20 mouse cellular contexts compared by ENCODE assay signal in the genomic region with DNA sequence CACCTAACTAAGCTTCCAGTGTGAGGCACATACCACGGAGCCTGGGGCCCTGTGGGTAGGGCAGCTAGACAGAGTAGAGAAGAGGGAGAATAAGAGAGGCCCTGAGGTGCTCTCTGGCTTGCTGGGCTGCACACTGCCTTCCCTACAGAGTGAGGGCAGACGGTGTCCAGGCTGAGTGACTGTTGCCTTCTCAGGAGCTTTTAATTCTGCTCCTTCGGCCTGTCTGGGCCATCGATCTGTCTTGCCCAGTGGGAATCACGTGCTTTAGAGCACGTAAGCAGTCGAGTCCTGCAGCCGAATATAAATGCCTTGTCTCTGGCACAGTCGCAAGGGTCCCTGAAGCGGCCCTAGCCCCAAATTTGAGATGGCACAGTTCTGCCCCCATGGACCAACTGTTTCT. TPM values are rescaled to one million over a fixed set of nuclear protein-coding genes. Genes with fewer than 3 reads are reported as not detected.
A peak's percentile ranks its signal among the peaks of the same experiment; 100 is the strongest.
DNase-seq lines count a peak whose midpoint lies in the region; ATAC-seq and TF ChIP-seq lines count a peak whose summit lies in the region.
"Had no signal": no experiment of that assay in that cellular context is flagged by ENCODE, and none has a peak within 500 bp of the region (broad histone marks: within the 10 kb centered on the region; RNA-seq: fewer than 3 reads in every experiment).

No protein-coding gene starts in this region.

- TF ChIP-seq CTCF in lung, postnatal 0 days (IDR thresholded peaks at IDR 0.05), result no peak

- H3K9ac ChIP-seq in hindbrain, embryonic 13.5 days, result 0 out of 2 replicates have a peak overlapping the region, but pooled peaks have one; percentile 13
- no peak overlapping the region; the same call in 1 of the 2 replicates for H3K9ac ChIP-seq in midbrain, embryonic 15.5 days
- no peak overlapping the region for H3K9ac ChIP-seq in lung, postnatal 0 days (replicated peaks; ENCODE audit: low read depth)
- H3K9ac ChIP-seq: embryonic facial prominence, embryonic 15.5 days; liver, postnatal 0 days had no signal

- TF ChIP-seq EP300 in lung, postnatal 0 days (IDR thresholded peaks at IDR 0.05), result no peak

- 56% methylated on average over 10 of the region's 10 CpGs for WGBS in hindbrain, embryonic 13.5 days
- 55% methylated on average over 10 of the region's 10 CpGs for WGBS in midbrain, embryonic 15.5 days
- 73% methylated on average over 10 of the region's 10 CpGs for WGBS in lung, postnatal 0 days

- peaks cover 22% of the 10 kb centered on the region for H3K27me3 ChIP-seq in hindbrain, embryonic 13.5 days
- 0 out of 2 replicates have a peak, but pooled peaks cover 4% of the 10 kb centered on the region for H3K27me3 ChIP-seq in midbrain, embryonic 15.5 days (replicated peaks)
- H3K27me3 ChIP-seq in lung, postnatal 0 days (replicated peaks; ENCODE audit: insufficient read depth, low read length), result peaks cover 43% of the 10 kb centered on the region

- no peak overlapping the region for H3K4me3 ChIP-seq in hindbrain, embryonic 13.5 days
- H3K4me3 ChIP-seq in midbrain, embryonic 15.5 days, result no peak overlapping the region
- no peak overlapping the region for H3K4me3 ChIP-seq in lung, postnatal 0 days (ENCODE audit: low read depth, low read length)
- H3K4me3 ChIP-seq: embryonic facial prominence, embryonic 15.5 days had no signal

- H3K4me2 ChIP-seq in hindbrain, embryonic 13.5 days, result peak overlapping the region; percentile 88; the same call in 1 of the 2 replicates
- H3K4me2 ChIP-seq in midbrain, embryonic 15.5 days, result no peak overlapping the region
- H3K4me2 ChIP-seq in lung, postnatal 0 days (replicated peaks; ENCODE audit: low read depth, low read length), result no peak overlapping the region
- H3K4me2 ChIP-seq: embryonic facial prominence, embryonic 15.5 days had no signal

- no peak for ATAC-seq in hindbrain, embryonic 13.5 days (ENCODE audit: low FRiP score)
- no peak for ATAC-seq in midbrain, embryonic 15.5 days (replicated peaks)
- ATAC-seq in lung, postnatal 0 days, result no peak
- ATAC-seq: activated CD4-positive, CD25-positive, alpha-beta regulatory T cell, adult 4 months; CD4-positive, CD25-positive, alpha-beta regulatory T cell, adult 4 months; inflammation-experienced regulatory T-cells, adult 6 months; liver, postnatal 0 days; Patski had no signal

- H3K4me1 ChIP-seq in hindbrain, embryonic 13.5 days (replicated peaks), result peaks cover 49% of the 10 kb centered on the region
- H3K4me1 ChIP-seq in midbrain, embryonic 15.5 days, result peaks cover 44% of the 10 kb centered on the region
- no peaks in the 10 kb centered on the region for H3K4me1 ChIP-seq in lung, postnatal 0 days (ENCODE audit: insufficient read depth, low read depth, low read length)

- H3K36me3 ChIP-seq in hindbrain, embryonic 13.5 days, result no peaks in the 10 kb centered on the region
- no peaks in the 10 kb centered on the region for H3K36me3 ChIP-seq in midbrain, embryonic 15.5 days (replicated peaks)
- no peaks in the 10 kb centered on the region for H3K36me3 ChIP-seq in lung, postnatal 0 days (ENCODE audit: insufficient read depth, low read length)
- H3K36me3 ChIP-seq: embryonic facial prominence, embryonic 15.5 days; limb, embryonic 10.5 days had no signal

- H3K9me3 ChIP-seq in hindbrain, embryonic 13.5 days, result no peaks in the 10 kb centered on the region
- no peaks in the 10 kb centered on the region for H3K9me3 ChIP-seq in midbrain, embryonic 15.5 days
- no peaks in the 10 kb centered on the region for H3K9me3 ChIP-seq in lung, postnatal 0 days (ENCODE audit: low read length)
- H3K9me3 ChIP-seq: embryonic facial prominence, embryonic 15.5 days; limb, embryonic 10.5 days had no signal

- peak; percentile 38 to 45 for DNase-seq in cerebellum, adult 18-20 months
- DNase-seq in cerebellum, postnatal 4 days (ENCODE audit: low spot score in 2 of 2), result no peak
- peak; percentile 49 for DNase-seq in cerebellum, adult 9-10 months
- no peak for DNase-seq in lung, postnatal 0 days (ENCODE audit: low spot score)
- DNase-seq in thymus, postnatal 14 days, result no peak
- DNase-seq in heart, adult 11 months, result no peak
- DNase-seq: adrenal gland, postnatal 10 days; kidney, adult 8-10 months; kidney, postnatal 14 days; liver, postnatal 0 days; spleen, adult 18-20 months; thymus, adult 18-20 months had no signal

- H3K27ac ChIP-seq in hindbrain, embryonic 13.5 days, result peak overlapping the region; percentile 99
- H3K27ac ChIP-seq in midbrain, embryonic 15.5 days, result peak overlapping the region; percentile 92; the same call in 1 of the 2 replicates
- no peak overlapping the region for H3K27ac ChIP-seq in lung, postnatal 0 days (ENCODE audit: low read length)
- H3K27ac ChIP-seq: embryonic facial prominence, embryonic 15.5 days had no signal

RNA-seq across cellular contexts. Expression of gene Rbfox3, which starts 0.6 kb away (rescaled TPM):
- 54.3 and 55.2 TPM in 2 replicates for polyA plus RNA-seq in hindbrain, embryonic 13.5 days (2015; fragmentation: Nextera tagmentation; extraction: Ambion mirVana)
- 53.5 and 54.2 TPM in 2 replicates for polyA plus RNA-seq in midbrain, embryonic 15.5 days (2015; fragmentation: Nextera tagmentation; extraction: Ambion mirVana)
- polyA plus RNA-seq in lung, postnatal 0 days (2015; fragmentation: Nextera tagmentation; extraction: Ambion mirVana), result 0.97 and 1.1 TPM in 2 replicates
- polyA plus RNA-seq: CD4-positive, CD25-positive, alpha-beta regulatory T cell, adult 4 months; Patski had no signal

Comparison
In these comparisons a context has a peak if more than half of its experiments do, and no peak if none do; other contexts are left out.
1. DNase-seq: peak in cerebellum, adult 18-20 months (2 of 2) and cerebellum, adult 9-10 months (single experiment); none in cerebellum, postnatal 4 days (0 of 2), lung, postnatal 0 days (single experiment), thymus, postnatal 14 days (single experiment) and heart, adult 11 months (single experiment).
2. RNA of gene Rbfox3, which starts 0.6 kb away (polyA plus RNA-seq): 54.3 to 55.2 TPM in hindbrain, embryonic 13.5 days and 53.5 to 54.2 TPM in midbrain, embryonic 15.5 days; 0.97 to 1.1 TPM in lung, postnatal 0 days; every median in the first group is over 10 times any median in the second.